Mouse (Mus musculus) liver, embryonic 11.5 days (tissue): ENCODE measurements around the gene Rrp36. TPM values are rescaled to one million over a fixed set of nuclear protein-coding genes. Genes with fewer than 3 reads are reported as not detected.

Source experiments
- ATAC-seq: fragments of 200-750 bp; cut with Nextera tagmentation; replicated peaks from 2 replicates; pipeline ENCODE4 v1.8.0; 2017; ENCODE audit warnings: moderate number of reproducible peaks, mild to moderate bottlenecking, moderate TSS enrichment, moderate library complexity; ENCODE audit not compliant: low FRiP score
- DNase-seq: peaks from one replicate; pipeline ENCODE4 v3.0.0-alpha.2; 2017; ENCODE audit warnings: low spot score
- H3K27ac ChIP-seq: fragments of 300-500 bp; sonication (generic); 2 replicates; pipeline ENCODE4 v1.5.1; 2014; ENCODE audit warnings: mild to moderate bottlenecking, low read depth, low read length, control low read depth
- H3K27me3 ChIP-seq: fragments of 300-500 bp; sonication (generic); replicated peaks from 2 replicates; pipeline ENCODE4 v1.6.1; 2014; ENCODE audit warnings: low read length, mixed read lengths; ENCODE audit not compliant: control insufficient read depth, insufficient read depth
- H3K36me3 ChIP-seq: fragments of 300-500 bp; sonication (generic); 2 replicates; pipeline ENCODE4 v1.6.1; 2014; ENCODE audit warnings: mild to moderate bottlenecking, low read length, moderate library complexity, mixed read lengths; ENCODE audit not compliant: control insufficient read depth, insufficient read depth
- H3K4me1 ChIP-seq: fragments of 300-500 bp; sonication (generic); replicated peaks from 2 replicates; pipeline ENCODE4 v1.6.1; 2014; ENCODE audit warnings: low read length, mixed read lengths; ENCODE audit not compliant: control insufficient read depth, insufficient read depth
- H3K4me2 ChIP-seq: fragments of 300-500 bp; sonication (generic); 2 replicates; pipeline ENCODE4 v1.6.1; 2014; ENCODE audit warnings: mild to moderate bottlenecking, control low read depth, moderate library complexity
- H3K4me3 ChIP-seq: fragments of 300-500 bp; sonication (generic); 2 replicates; pipeline ENCODE4 v1.5.1; 2014; ENCODE audit warnings: low read depth, low read length, control low read depth
- H3K9ac ChIP-seq: fragments of 300-500 bp; sonication (generic); 2 replicates; pipeline ENCODE4 v1.6.1; 2014; ENCODE audit warnings: low read depth, low read length, control low read depth
- H3K9me3 ChIP-seq: fragments of 300-500 bp; sonication (generic); 2 replicates; pipeline ENCODE4 v1.6.1; 2016; ENCODE audit warnings: low read length, inconsistent platforms, mixed read lengths; ENCODE audit not compliant: control insufficient read depth
- WGBS: fragments of 180-500 bp; shearing (Covaris S2); extraction: QIAGEN DNeasy Blood & Tissue Kit; methylation state at CpG from one replicate; pipeline ENCODE4 v1.1.7; 2014; 5-methylcytosine and 5-hydroxymethylcytosine counted together
- polyA plus RNA-seq: library from polyadenylated mRNA; unstranded; fragments of >200 nt; fragmentation: Nextera tagmentation; extraction: Ambion mirVana; gene quantifications from 2 replicates; pipeline ENCODE4 v1.2.1, GENCODE M21; 2014

Gene Rrp36
- polyA plus RNA-seq, 1 experiment from 2014 or later: 56.5 TPM

GRCm38 (mm10) chr17:46694517-46695063 is 20.4 kb upstream of the Rrp36 start:
- peaks cover 10% of the 10 kb centered on the region; the same call in 1 of the 2 replicates for H3K36me3 ChIP-seq
- peaks cover 5% of the 10 kb centered on the region; the same call in 1 of the 2 replicates for H3K4me1 ChIP-seq
- H3K9ac ChIP-seq: no peak overlapping the region
- 79% methylated on average over 1 of the region's 1 CpGs for WGBS
- H3K9me3 ChIP-seq: no peaks in the 10 kb centered on the region
- no peak overlapping the region for H3K4me3 ChIP-seq
- no peaks in the 10 kb centered on the region for H3K27me3 ChIP-seq
- ATAC-seq (no peak), DNase-seq (no peak)
- no peak overlapping the region for H3K4me2 ChIP-seq
- H3K27ac ChIP-seq: no peak overlapping the region

GRCm38 (mm10) chr17:46691390-46691789 is 17.2 kb upstream of the Rrp36 start:
- 86% methylated on average over 2 of the region's 2 CpGs for WGBS
- H3K4me1 ChIP-seq: peaks cover 5% of the 10 kb centered on the region; the same call in 1 of the 2 replicates
- no peak overlapping the region for H3K4me2 ChIP-seq
- H3K9ac ChIP-seq: no peak overlapping the region
- DNase-seq: no peak
- ATAC-seq: no peak
- peak overlapping the region; percentile 11; the same call in 1 of the 2 replicates for H3K27ac ChIP-seq
- H3K27me3 ChIP-seq: no peaks in the 10 kb centered on the region
- no peak overlapping the region for H3K4me3 ChIP-seq
- no peaks in the 10 kb centered on the region for H3K9me3 ChIP-seq
- H3K36me3 ChIP-seq: peaks cover 8% of the 10 kb centered on the region

GRCm38 (mm10) chr17:46690665-46691064 is 16.5 kb upstream of the Rrp36 start:
- no peak overlapping the region for H3K4me3 ChIP-seq
- peak; percentile 82 for ATAC-seq
- WGBS: 56% methylated on average over 12 of the region's 12 CpGs
- H3K27ac ChIP-seq: peak overlapping the region; percentile 11; the same call in 1 of the 2 replicates
- peaks cover 5% of the 10 kb centered on the region; the same call in 1 of the 2 replicates for H3K4me1 ChIP-seq
- H3K36me3 ChIP-seq: peaks cover 15% of the 10 kb centered on the region
- peak overlapping the region; percentile 26; the same call in 1 of the 2 replicates for H3K4me2 ChIP-seq
- no peaks in the 10 kb centered on the region for H3K9me3 ChIP-seq
- DNase-seq: no peak
- no peak overlapping the region for H3K9ac ChIP-seq
- H3K27me3 ChIP-seq: no peaks in the 10 kb centered on the region

- Histone ChIP-seq H3K4me3 (no peak overlapping the region), H3K36me3 (peaks cover 40% of the 10 kb centered on the region), H3K4me2 (no peak overlapping the region), H3K27me3 (no peaks in the 10 kb centered on the region), H3K4me1 (peaks cover 11% of the 10 kb centered on the region), H3K9me3 (no peaks in the 10 kb centered on the region), H3K9ac (no peak overlapping the region), H3K27ac (no peak overlapping the region)
- ATAC-seq (no peak), DNase-seq (no peak)
- 90% methylated on average over 6 of the region's 6 CpGs for WGBS
Observed at GRCm38 (mm10) chr17:46685913-46686312, 11.8 kb upstream of the Rrp36 start.

- no peaks in the 10 kb centered on the region for H3K27me3 ChIP-seq
- no peak for DNase-seq
- H3K27ac ChIP-seq: no peak overlapping the region
- H3K9ac ChIP-seq: no peak overlapping the region
- no peak overlapping the region for H3K4me2 ChIP-seq
- peaks cover 23% of the 10 kb centered on the region for H3K4me1 ChIP-seq
- no peaks in the 10 kb centered on the region for H3K9me3 ChIP-seq
- 90% methylated on average over 16 of the region's 16 CpGs for WGBS
- peaks cover 40% of the 10 kb centered on the region for H3K36me3 ChIP-seq
- H3K4me3 ChIP-seq: no peak overlapping the region
- ATAC-seq: no peak
Observed at GRCm38 (mm10) chr17:46682654-46683389, 8.7 kb upstream of the Rrp36 start.

GRCm38 (mm10) chr17:46681466-46682118 is 7.4 kb upstream of the Rrp36 start:
- DNase-seq (no peak), ATAC-seq (no peak)
- H3K27ac ChIP-seq: peak overlapping the region; percentile 79; the same call in 1 of the 2 replicates
- H3K9ac ChIP-seq: peak overlapping the region; percentile 70
- H3K4me1 ChIP-seq: peaks cover 23% of the 10 kb centered on the region
- peak overlapping the region; percentile 70 for H3K4me3 ChIP-seq
- no peaks in the 10 kb centered on the region for H3K9me3 ChIP-seq
- H3K4me2 ChIP-seq: peak overlapping the region; percentile 97
- H3K27me3 ChIP-seq: no peaks in the 10 kb centered on the region
- H3K36me3 ChIP-seq: peaks cover 40% of the 10 kb centered on the region
- 21% methylated on average over 12 of the region's 12 CpGs for whole genome bisulfite sequencing

- H3K27ac ChIP-seq: peak within 1 kb of the TSS; percentile 79
- under 1% methylated on average over 49 of the region's 49 CpGs for WGBS
- H3K27me3 ChIP-seq: no peaks in the 10 kb centered on the region
- H3K4me1 ChIP-seq: peaks cover 23% of the 10 kb centered on the region
- peak; percentile 98 for ATAC-seq
- peak; percentile 100 for DNase-seq
- H3K4me2 ChIP-seq: peak within 1 kb of the TSS; percentile 97
- H3K9ac ChIP-seq: peak within 1 kb of the TSS; percentile 70
- peak within 1 kb of the TSS; percentile 70 for H3K4me3 ChIP-seq
- H3K9me3 ChIP-seq: no peaks in the 10 kb centered on the region
- peaks cover 41% of the 10 kb centered on the region for H3K36me3 ChIP-seq
Observed at GRCm38 (mm10) chr17:46680760-46681373, 6.7 kb upstream of the Rrp36 start, which contains the start of gene Klhdc3. Gene Klhdc3, minus strand, starts transcription at chr17:46680914.
